Mouse (Mus musculus): ENCODE data around the gene Phc3. TPM values are rescaled to one million over a fixed set of nuclear protein-coding genes. Genes with fewer than 3 reads are reported as not detected.

Gene Phc3
- polyA plus RNA-seq, 1 experiment from 2014 or later, result 3.5 TPM

DNA sequence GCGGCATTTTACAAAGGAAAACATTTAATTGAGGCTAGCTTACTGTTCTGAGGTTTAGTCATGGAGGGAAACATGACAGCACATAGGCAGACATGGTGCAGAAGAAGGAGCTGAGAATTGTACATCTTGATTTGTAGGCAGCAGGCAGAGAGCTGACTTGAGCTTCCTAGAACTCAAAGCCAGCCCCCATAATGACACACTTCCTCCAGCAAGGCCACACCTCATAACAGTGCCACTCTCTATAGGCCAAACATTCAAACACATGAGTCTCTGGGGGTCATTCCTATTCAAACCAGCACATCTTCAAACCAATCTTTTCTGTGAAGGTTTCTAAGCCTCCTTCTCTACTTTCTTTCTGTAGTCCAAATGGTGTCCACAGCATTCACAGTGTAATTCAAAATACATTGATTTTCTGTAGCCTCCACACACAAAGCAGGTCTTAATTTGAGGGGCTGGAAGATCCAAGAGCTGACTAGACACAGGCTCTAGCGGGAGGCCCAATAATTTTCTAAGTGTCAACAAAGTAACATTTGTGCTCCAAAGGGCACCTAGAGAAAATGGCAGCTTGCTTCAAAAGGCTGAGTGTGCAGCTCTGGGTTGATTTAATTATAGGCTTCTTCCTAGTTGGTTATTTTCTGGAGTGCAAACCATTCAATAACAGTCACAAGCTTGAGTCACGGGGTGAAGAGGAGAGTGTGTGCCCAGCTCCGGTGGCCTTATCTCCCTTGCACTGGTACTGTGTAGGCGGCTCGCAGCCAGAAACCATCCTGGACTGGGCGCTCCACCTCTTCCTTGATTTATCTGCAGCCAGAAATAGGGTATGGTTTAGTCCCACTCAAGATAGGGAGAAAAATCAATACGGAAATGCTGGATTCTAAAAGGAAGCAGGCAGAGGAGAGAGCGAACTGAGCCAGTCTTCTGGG, 18.4 kb upstream of the Phc3 start:
- WGBS, result 60% methylated on average over 9 of the region's 9 CpGs

GRCm38 (mm10) chr3:30982924-30983536, 13.8 kb upstream of the Phc3 start:
- Histone ChIP-seq H3K36me3 (ENCODE audit: control insufficient read depth, insufficient read depth) (no peaks in the 10 kb centered on the region), H3K27ac (ENCODE audit: low read depth, low read length) (no peak overlapping the region), H3K4me2 (replicated peaks; ENCODE audit: low read depth) (no peak overlapping the region), H3K9me3 (ENCODE audit: control insufficient read depth) (no peaks in the 10 kb centered on the region), H3K4me1 (replicated peaks; ENCODE audit: control insufficient read depth, insufficient read depth, low read length) (no peaks in the 10 kb centered on the region), H3K9ac (ENCODE audit: low read depth, low read length) (no peak overlapping the region), H3K27me3 (replicated peaks; ENCODE audit: control insufficient read depth, insufficient read depth, low read length) (no peaks in the 10 kb centered on the region), H3K4me3 (ENCODE audit: low read depth, low read length) (no peak overlapping the region)
- 62% methylated on average over 8 of the region's 8 CpGs for WGBS
- ATAC-seq, result no peak
- TF ChIP-seq CTCF (IDR thresholded peaks at IDR 0.05; ENCODE audit: low read depth), result no peak

More for the DNA sequence above, 18.4 kb upstream of the Phc3 start:
- no peaks in the 10 kb centered on the region for H3K36me3 ChIP-seq (ENCODE audit: control insufficient read depth, insufficient read depth)
- no peaks in the 10 kb centered on the region for H3K4me1 ChIP-seq (replicated peaks; ENCODE audit: control insufficient read depth, insufficient read depth, low read length)
- no peak overlapping the region for H3K9ac ChIP-seq (ENCODE audit: low read depth, low read length)
- peak; percentile 90 for ATAC-seq
- H3K4me3 ChIP-seq (ENCODE audit: low read depth, low read length), result no peak overlapping the region
- no peak overlapping the region; the same call in 1 of the 2 replicates for H3K4me2 ChIP-seq (replicated peaks; ENCODE audit: low read depth)
- H3K9me3 ChIP-seq (ENCODE audit: control insufficient read depth), result no peaks in the 10 kb centered on the region
- H3K27ac ChIP-seq (ENCODE audit: low read depth, low read length), result peak overlapping the region; percentile 50
- TF ChIP-seq CTCF (IDR thresholded peaks at IDR 0.05; ENCODE audit: low read depth), result no peak
- H3K27me3 ChIP-seq (replicated peaks; ENCODE audit: control insufficient read depth, insufficient read depth, low read length), result no peaks in the 10 kb centered on the region

DNA sequence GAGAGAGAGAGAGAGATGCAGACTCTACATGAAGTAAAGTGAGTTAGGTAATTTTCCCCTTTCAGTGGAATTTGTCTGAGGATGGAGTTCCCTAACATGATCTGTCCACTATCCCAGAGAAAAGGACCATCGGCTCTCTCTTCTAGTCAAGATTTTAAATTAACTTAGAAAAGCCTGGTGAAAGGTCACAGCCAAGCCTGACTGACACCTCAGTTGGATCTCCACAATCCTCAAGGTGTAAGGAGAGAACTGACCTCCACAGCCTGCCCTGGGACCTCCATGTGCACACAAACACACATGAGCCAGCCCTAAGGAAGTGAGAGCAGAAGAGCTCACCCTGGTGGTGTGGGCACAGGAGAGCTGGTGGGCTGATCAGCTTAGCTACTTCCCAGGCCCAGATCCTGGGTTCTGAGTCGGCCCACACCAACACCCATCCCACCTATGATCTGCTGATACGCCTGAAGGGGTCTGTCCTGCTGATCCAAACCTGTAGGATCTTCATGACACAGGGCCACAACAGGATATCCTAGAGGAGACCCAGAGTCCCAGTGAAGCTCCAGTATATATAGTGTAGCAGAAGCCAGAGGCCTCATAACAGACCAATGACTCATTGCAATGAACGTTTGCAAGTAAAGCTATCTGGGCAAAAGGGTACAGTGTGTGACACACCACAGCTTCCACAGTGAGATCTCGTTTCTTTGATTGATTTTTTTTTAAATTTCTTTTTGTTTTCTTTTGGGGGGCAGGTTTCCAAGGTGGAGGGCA, 12.6 kb upstream of the Phc3 start:
- Histone ChIP-seq H3K9me3 (ENCODE audit: control insufficient read depth) (no peaks in the 10 kb centered on the region), H3K27me3 (replicated peaks; ENCODE audit: control insufficient read depth, insufficient read depth, low read length) (no peaks in the 10 kb centered on the region), H3K4me2 (replicated peaks; ENCODE audit: low read depth) (no peak overlapping the region), H3K4me1 (replicated peaks; ENCODE audit: control insufficient read depth, insufficient read depth, low read length) (no peaks in the 10 kb centered on the region), H3K27ac (ENCODE audit: low read depth, low read length) (peak overlapping the region; percentile 35; the same call in 1 of the 2 replicates), H3K9ac (ENCODE audit: low read depth, low read length) (no peak overlapping the region), H3K36me3 (ENCODE audit: control insufficient read depth, insufficient read depth) (no peaks in the 10 kb centered on the region), H3K4me3 (ENCODE audit: low read depth, low read length) (no peak overlapping the region)
- peak; percentile 35 for TF ChIP-seq CTCF (IDR thresholded peaks at IDR 0.05; ENCODE audit: low read depth)
- ATAC-seq, result peak; percentile 78
- 47% methylated on average over 5 of the region's 5 CpGs for WGBS

- H3K9me3 ChIP-seq (ENCODE audit: control insufficient read depth), result no peaks in the 10 kb centered on the region
- WGBS, result 29% methylated on average over 1 of the region's 1 CpGs
- H3K27ac ChIP-seq (ENCODE audit: low read depth, low read length), result peak overlapping the region; percentile 42; the same call in 1 of the 2 replicates
- H3K9ac ChIP-seq (ENCODE audit: low read depth, low read length), result no peak overlapping the region
- no peaks in the 10 kb centered on the region for H3K36me3 ChIP-seq (ENCODE audit: control insufficient read depth, insufficient read depth)
- no peak for TF ChIP-seq CTCF (IDR thresholded peaks at IDR 0.05; ENCODE audit: low read depth)
- peak overlapping the region; percentile 28; the same call in 1 of the 2 replicates for H3K4me2 ChIP-seq (replicated peaks; ENCODE audit: low read depth)
- ATAC-seq, result peak; percentile 84
- H3K4me1 ChIP-seq (replicated peaks; ENCODE audit: control insufficient read depth, insufficient read depth, low read length), result no peaks in the 10 kb centered on the region
- no peaks in the 10 kb centered on the region for H3K27me3 ChIP-seq (replicated peaks; ENCODE audit: control insufficient read depth, insufficient read depth, low read length)
- no peak overlapping the region for H3K4me3 ChIP-seq (ENCODE audit: low read depth, low read length)
Measured at GRCm38 (mm10) chr3:30976991-30977603, 7.9 kb upstream of the Phc3 start.

DNA sequence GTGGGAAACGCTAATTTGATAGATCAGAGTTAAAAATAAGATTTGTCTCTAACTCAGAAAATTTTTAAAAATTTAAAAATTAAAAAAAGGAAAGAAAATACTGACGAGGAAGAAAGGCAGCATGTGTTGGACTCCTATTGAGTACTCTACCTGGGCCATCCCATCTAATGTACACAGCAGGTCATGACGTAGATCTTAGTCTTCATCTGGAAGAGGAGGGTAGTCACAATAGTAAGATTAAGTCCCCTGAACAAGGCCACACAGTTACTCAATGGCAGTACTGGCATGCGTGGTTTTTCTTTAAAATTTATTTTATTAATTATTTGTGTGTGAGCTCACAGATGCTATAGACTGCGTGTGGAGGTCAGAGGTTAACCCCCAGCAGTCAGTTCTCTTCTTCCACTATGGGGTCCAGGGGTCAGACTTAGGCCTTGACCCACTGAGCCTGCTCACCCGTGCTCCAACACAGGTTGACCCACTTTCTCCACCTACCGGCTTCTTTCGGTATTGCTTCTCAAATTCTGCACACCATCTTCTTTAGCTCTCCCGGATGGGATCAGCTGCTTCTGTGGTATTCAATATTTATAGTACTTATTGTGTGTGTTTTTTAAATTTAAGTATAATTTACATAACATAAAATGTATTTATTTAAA, 6.0 kb upstream of the Phc3 start:
- Histone ChIP-seq H3K4me2 (replicated peaks; ENCODE audit: low read depth) (no peak overlapping the region), H3K27me3 (replicated peaks; ENCODE audit: control insufficient read depth, insufficient read depth, low read length) (no peaks in the 10 kb centered on the region), H3K9me3 (ENCODE audit: control insufficient read depth) (no peaks in the 10 kb centered on the region), H3K4me1 (replicated peaks; ENCODE audit: control insufficient read depth, insufficient read depth, low read length) (no peaks in the 10 kb centered on the region), H3K9ac (ENCODE audit: low read depth, low read length) (no peak overlapping the region), H3K36me3 (ENCODE audit: control insufficient read depth, insufficient read depth) (no peaks in the 10 kb centered on the region), H3K27ac (ENCODE audit: low read depth, low read length) (no peak overlapping the region), H3K4me3 (ENCODE audit: low read depth, low read length) (no peak overlapping the region)
- ATAC-seq, result no peak; the same call in 1 of the 2 replicates
- WGBS, result 59% methylated on average over 9 of the region's 9 CpGs
- TF ChIP-seq CTCF (IDR thresholded peaks at IDR 0.05; ENCODE audit: low read depth), result peak; percentile 74
